Mouse (Mus musculus) lung, postnatal 0 days (tissue): ENCODE data around the gene Fam131c.

Source experiments
- CTCF ChIP-seq: IDR thresholded peaks from 2 replicates; pipeline ENCODE4 v1.5.1; 2016; ENCODE audit warnings: antibody characterized with exemption, mild to moderate bottlenecking
- EP300 ChIP-seq: IDR thresholded peaks from 2 replicates; pipeline ENCODE4 v1.6.1; 2016; ENCODE audit warnings: antibody characterized with exemption, mild to moderate bottlenecking, control low read depth

DNA sequence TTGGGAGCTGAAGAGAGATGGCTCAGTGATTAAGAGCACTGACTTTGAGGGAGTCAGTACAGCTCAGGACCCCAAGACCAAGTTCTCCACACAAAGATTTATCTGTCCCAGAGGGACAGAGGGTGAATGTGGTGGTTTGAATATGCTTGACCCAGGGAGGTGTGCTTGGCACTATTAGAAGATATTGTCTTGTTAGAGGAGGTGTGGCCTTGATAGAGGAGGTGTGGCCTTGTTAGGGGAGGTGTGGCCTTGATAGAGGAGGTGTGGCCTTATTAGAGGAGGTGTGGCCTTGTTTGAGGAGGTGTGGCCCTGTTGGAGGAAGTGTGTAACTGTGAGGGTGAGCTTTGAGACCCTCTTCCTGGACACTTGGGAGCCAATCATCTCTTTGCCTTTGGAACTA is 10.2 kb upstream of the Fam131c start:
- no peak for TF ChIP-seq CTCF
- TF ChIP-seq EP300 = no peak
